Mouse (Mus musculus): ENCODE measurements around the gene Rnf128. TPM values are rescaled to one million over a fixed set of nuclear protein-coding genes. Genes with fewer than 3 reads are reported as not detected.
"Not testable (repeated sequence)": the region's sequence is repeated elsewhere in the genome, so short reads cannot be mapped to it uniquely, and the experiment has no call there.

Rnf128 gene
- total RNA-seq (2015; ENCODE audit: low replicate concordance): 2.9 TPM in 1 of 2 replicates, not detected in the other
- 1.7 TPM in 1 of 2 replicates, not detected in the other for total RNA-seq (2017; ENCODE audit: low replicate concordance)

DNA sequence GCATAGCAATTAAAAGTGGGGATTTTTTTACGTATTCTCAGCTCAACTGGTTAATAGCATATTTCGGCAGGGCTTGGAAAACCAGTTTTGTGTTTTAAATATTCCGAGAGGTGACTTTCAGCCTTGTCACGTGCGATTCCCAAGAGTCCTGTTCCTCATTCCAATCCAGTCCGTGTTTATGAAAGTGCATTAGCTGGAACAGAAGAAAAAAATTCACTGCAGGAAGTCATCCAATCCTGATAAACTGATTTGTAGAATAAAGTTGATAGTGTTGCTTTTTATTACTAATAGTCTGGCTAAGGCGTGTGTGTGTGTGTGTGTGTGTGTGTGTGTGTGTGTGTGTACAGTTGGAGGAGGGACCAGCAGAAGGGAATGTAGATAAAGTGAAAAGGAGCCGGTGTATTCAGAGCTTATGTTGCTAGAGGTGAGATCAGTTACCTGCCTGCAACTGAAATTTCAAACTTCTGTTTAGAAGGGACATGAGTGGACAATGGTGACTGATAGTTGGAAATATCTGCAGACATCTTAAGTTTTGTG is at the start of gene Rnf128:
Rnf128 (plus strand) TSS at position 392 of the 537 bp plus-strand sequence.
- no peak for ATAC-seq (replicated peaks; ENCODE audit: low FRiP score, poor library complexity, severe bottlenecking)

DNA sequence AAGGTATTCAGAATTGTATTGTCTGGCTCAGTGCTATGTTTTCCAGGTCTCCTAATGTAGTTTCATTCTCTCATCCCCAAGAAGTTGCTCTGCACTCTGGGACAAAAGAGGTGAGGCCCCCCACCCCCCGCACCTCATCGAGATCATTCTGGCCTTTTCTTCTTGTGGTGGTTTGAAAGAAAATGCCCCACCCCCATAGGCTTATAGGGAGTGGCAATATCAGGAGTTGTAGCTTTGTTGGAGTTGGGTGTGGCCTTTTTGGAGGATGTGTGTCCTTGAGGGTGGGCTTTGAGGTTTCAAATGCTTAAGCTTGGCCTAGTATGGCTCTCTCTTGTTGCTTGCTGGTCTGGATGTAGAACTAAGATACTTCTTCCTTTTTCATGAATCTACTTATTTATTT is 47.0 kb upstream of the Rnf128 start:
- ATAC-seq (replicated peaks; ENCODE audit: low FRiP score, poor library complexity, severe bottlenecking): no peak

DNA sequence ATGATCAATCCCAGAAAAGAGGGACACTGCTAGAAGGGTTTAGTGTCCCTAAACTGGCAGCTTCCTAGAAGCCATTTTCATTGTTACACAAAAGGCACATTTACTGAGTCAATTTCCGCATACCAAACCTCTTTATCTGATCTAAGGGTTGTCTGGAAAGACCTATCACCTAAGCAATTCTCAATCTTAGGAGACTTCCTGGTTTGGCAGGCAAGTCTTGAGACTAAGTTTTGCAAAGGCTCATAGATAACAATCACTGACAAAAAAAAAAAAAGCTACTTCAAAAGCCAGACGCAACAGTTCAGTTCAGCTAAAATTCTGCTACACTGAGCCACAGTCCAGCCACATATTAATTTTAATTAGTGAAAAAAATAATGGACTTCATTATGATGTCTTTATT is 43.9 kb upstream of the Rnf128 start:
- ATAC-seq (replicated peaks; ENCODE audit: low FRiP score, poor library complexity, severe bottlenecking): no peak

DNA sequence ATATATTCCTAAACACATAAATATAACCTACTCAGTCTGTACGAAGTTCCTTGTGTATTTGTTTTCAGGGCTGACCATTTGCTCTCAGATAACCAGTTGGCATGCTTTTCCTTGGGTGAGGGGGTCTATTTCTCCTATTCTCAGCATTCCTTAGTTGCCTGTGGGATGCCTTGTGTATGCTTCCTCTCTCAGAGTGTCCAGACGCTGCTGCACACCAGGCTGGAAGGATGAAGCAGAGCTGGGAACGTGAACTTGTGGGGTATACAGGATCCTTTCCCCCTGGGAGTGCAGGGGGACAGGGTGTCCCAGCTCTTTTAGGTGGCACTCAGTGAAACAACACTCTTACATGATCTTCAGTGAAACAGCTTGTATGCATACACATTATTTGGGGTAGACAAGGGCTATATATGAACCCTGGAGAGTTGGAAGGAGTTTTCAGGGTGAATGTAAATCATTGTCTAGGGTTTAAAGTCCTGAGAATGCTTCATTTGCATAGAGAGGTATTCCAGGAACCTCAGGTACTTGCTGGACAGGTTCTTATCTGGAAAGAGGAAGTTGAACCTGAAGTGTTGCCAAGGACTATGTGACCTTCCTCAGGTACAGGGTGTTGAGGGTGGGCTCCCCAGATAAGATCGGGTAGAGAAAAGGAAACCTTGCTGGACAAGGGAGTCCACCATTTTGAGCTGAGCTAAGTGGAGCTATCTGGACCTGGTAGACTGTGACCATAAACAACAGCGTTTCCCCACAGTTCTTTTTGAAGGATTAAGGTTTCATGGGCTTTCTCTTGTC is 38.6 kb upstream of the Rnf128 start:
- no peak for ATAC-seq (replicated peaks; ENCODE audit: low FRiP score, poor library complexity, severe bottlenecking)

DNA sequence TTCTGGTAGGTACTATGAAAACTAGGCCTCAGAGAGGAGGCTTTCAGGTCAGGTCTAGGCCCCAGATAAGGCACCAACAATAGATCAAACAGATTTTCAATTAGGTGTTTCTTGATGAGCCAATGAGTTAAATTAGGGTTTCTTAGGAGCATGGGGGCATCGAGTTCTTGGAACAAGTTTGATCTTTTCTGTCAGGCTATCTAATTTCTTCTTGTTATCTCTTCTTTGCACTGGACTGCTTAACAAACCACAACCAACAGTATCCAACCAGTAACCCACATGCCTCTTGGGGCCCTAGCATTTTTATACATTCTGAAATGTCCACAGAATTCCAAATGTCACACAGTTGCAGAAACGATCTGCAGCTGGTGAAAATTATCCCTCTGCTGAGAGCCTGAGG is 37.4 kb upstream of the Rnf128 start:
- no peak for ATAC-seq (replicated peaks; ENCODE audit: low FRiP score, poor library complexity, severe bottlenecking)

DNA sequence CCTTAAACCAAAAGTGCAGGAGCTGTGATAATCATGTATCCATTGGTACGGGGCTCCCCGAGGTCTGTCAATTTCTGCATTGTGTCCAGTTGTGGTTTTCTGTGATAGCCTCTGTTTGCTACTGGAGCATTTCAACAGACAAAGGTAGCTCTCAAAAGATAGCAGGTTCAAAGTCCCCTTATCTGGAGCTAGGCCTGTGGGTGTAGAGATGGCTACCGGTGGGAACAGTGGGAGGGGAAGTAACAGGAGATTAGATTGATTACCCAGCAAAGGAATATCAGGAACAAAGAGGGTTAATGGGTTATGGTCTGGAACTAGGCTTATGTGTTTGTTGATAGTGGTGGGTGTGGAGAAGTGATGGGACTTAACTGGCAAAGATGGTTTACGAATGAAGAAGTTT is 36.1 kb upstream of the Rnf128 start:
- no peak for ATAC-seq (replicated peaks; ENCODE audit: low FRiP score, poor library complexity, severe bottlenecking)

DNA sequence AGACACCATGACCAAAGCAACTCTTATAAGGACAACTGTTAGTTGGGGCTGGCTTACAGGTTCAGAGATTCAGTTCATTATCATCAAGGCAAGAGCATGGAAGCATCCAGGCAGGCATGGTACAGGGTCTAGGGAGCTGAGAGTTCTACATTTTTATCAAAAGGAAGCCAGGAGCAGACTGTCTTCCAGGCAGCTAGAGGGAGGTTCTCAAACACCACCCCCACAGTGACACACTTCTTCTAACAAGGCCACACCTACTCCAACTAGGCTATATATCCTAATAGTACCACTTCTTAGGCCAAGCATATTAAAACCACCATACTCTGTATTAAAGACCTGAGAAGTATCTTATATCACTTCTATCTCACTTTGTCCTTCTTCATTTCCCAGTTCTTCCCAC is 33.4 kb upstream of the Rnf128 start:
- ATAC-seq (replicated peaks; ENCODE audit: low FRiP score, poor library complexity, severe bottlenecking): no peak

DNA sequence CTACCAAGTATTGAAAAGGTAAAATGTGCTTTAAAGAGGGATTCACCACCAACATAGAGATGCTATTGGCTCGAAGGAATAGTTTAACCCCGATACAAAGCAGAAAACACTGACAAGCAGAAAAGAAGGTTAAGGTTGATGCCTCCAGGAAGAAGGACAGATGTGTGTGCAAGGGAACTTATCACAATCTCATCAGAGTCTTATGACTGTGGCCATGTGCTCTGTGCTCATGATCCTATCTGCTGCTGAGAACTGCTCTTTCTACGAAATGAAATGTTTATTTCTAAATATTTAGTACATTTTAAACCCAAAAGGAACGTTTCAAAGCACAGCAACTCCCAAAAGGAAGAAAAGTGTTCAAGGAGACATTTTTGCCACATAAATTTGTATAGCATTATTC is 30.8 kb upstream of the Rnf128 start:
- no peak for ATAC-seq (replicated peaks; ENCODE audit: low FRiP score, poor library complexity, severe bottlenecking)

DNA sequence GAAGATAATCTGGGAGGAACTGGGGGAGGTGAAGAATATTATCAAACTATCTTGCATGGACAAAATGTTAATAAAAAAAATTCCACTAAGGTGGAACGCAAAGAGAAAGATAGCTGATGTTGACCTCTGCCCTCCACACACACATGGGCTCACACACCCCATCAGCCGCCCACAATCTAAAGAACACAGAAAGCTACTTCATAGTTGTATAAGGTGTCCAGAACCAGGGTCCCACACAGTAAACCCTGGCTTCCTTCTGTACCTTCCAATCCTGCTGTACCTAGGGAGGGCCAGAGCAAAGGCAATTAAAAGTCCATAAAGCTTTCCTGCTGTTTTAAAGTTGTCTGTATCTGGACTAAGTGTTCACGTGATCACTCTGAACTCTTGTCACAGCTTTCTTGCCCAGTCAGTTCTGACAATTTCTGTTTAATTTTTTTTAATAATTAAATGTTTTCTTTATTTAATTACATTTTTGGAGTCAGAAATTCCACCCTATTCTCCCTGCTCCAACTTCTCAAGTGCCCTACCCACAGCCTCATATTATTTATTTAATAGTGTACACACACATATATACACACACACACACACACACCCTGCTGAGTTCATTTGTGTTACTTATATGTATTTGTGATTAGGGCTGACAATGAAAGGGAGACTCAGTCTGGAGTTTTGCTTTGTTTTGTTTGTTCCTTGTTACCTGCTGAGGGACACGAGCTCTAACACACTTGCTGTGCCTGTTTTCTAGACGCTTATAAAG is 25.3 kb upstream of the Rnf128 start:
- ATAC-seq (replicated peaks; ENCODE audit: low FRiP score, poor library complexity, severe bottlenecking): no peak

DNA sequence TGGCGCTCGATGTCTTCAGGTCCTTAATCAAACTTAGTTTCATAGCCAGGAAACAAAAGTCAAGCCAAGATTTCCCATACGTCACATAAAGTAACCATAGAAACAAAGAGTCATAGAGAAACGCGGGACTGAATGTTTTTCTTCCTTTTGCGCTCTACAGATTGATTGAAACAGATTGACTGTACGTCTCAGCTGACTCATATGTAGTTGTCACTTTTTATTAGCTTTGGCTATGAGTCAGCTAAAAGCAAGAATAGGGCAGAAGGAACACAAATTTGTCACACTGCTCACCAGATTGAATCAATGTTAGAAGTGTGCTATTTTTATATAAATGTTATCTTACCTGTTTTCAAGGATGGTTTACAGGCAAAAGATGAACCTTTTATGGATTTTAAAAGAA is 19.4 kb upstream of the Rnf128 start:
- ATAC-seq (replicated peaks; ENCODE audit: low FRiP score, poor library complexity, severe bottlenecking): no peak

DNA sequence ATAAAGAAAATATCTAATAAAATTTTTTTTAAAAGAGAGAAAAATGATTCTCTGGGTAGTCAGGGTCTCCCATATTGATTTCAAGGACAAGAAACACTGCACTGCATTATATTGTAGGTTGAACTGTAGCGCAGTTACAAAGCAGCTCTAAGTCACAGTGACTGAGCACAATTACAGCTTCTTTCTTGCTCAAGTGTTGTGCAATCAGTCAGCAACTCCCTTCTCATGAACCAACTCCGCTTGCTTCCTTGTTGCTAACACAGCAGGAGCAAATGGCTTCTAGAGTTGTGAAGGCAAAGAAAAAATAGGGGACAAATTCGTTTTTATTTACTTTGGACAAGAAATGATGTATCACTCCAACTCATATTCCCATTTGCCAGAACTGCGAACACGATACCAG is 12.7 kb upstream of the Rnf128 start:
- ATAC-seq (replicated peaks; ENCODE audit: low FRiP score, poor library complexity, severe bottlenecking): no peak

DNA sequence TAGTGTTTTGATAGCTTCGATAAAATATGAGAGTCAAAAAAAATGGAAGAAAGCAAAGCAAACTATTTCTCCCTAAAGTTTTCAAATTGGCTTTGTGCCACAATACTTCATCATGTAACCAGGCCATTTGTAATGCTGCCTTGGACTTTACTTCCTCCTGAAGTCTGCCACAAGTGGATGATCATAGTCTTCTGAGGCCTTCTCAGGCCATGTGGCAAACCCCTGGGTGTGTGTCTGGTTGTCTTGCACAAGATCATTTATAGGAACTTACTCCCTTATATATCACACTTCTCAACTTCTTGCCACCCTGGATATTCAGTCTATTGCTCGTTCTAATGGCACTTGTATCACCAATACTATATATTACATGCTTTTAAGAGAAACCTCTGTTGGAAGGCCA is 11.0 kb upstream of the Rnf128 start:
- ATAC-seq (replicated peaks; ENCODE audit: low FRiP score, poor library complexity, severe bottlenecking): no peak

DNA sequence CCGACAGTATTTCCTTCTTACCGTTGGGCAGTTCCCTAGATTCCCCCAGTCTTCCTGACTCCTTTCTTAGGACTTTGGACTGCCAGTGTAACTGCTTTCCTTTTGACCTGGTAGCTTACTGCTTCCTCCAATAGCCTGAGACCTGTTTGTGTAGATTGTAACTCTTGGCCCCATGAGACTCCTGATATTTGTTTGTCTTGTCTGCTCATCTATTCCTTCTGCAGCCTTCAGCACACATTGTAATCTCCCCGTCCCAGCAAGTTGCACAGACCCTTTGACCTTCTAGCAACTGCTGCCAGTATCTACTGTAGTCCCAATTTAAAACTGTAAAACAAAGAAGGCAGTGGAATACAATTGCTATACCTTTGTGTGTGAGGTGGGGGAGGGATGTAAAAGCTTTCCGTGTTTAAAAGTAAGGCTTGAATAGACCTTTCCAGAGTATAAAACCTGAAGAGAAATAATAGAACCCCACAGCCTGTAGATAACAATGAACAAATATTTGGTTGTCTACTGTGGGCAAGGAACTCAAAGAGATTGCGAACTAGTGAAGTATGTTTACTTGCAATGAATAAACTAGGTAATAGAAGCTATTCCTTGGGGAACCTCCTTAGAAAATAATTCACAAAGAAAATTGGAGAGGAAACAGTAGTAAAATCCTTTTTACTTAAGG is 726 bp upstream of the Rnf128 start:
- ATAC-seq (replicated peaks; ENCODE audit: low FRiP score, poor library complexity, severe bottlenecking): no peak

DNA sequence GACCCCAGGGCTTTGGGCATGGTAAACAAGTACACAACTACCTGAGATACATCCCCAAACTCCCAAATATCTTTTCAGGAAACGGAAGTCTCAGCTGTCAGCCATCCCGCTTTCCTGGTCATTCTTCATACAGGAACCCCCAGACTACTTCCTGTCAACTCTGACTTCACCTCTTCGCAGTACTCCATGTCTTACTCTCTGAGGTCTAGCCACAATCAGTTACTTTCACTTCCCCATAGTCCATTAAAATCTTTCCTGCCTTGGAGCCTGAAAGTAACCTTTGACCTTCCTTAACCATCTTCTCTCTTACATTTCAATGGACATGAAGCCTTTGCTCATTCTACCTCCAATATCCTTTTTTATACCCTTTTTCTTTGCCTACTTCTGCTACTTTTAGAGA is 6.9 kb downstream of the Rnf128 start:
- ATAC-seq (replicated peaks; ENCODE audit: low FRiP score, poor library complexity, severe bottlenecking): no peak

DNA sequence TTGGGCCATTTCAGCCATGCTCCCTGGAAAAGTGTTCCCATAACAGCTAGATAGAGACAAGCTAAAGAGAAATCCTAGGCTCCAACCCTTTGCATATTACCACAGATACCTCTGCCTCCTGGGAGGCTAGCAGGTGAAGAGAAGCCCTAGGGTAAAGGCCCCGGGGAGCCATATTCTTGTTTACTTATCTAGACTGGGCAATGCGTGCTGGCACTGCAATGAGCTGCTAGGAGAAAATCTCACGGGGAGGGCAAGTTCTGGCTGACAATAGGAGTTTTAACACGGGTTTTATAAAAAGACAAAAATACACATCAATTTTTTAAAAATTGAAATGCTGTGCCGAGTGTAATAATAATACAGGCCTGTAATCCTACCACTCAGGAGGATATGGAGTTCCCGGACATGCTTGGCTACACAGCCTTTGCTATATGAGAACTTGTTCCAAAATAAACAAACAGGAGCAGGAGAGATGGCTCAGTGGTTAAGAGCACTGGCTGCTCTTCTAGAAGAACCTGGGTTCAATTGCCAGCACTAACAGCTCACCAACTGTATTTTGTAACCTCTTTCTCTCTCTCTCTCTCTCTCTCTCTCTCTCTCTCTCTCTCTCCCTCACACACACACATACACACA is 15.6 kb downstream of the Rnf128 start:
- no peak for ATAC-seq (replicated peaks; ENCODE audit: low FRiP score, poor library complexity, severe bottlenecking)

DNA sequence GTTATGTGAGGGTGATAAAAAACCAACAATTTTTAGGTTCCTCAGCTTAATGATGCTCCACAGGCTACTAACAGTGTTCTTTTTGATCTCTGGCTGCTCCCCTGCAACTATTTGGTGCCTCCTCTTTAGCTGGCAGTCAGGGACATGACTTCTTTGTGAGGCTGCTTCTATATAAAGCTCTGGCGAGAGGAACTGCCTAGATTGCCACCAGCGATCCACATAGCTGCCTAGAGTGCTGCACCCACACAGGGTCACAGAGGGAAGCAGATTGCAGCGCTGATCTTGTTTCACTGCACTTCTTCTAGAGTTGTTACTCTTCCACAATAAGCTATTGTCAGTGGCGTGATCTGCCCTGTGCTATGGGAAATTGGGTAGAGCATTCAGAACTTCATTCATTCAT is 20.5 kb downstream of the Rnf128 start:
- no peak for ATAC-seq (replicated peaks; ENCODE audit: low FRiP score, poor library complexity, severe bottlenecking)

DNA sequence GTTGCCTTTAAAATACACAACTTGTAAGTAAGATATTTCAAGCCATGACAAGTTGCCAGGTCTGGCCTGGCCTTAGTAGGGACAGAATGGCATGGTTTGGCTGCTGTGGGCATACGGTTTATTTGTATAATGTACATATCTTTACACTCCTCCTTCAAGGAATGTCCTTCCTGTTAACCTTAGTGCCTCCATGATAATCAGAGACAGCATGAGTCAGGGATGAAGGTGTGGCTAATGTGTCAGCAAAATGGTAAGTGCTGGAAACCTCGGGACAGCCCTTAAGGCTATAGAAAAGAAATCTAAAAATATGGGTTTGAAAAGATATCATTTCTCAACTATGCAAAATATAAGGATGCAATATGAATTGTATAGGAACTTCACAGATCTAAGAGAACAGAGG is 23.6 kb downstream of the Rnf128 start:
- ATAC-seq (replicated peaks; ENCODE audit: low FRiP score, poor library complexity, severe bottlenecking): not testable (repeated sequence)

DNA sequence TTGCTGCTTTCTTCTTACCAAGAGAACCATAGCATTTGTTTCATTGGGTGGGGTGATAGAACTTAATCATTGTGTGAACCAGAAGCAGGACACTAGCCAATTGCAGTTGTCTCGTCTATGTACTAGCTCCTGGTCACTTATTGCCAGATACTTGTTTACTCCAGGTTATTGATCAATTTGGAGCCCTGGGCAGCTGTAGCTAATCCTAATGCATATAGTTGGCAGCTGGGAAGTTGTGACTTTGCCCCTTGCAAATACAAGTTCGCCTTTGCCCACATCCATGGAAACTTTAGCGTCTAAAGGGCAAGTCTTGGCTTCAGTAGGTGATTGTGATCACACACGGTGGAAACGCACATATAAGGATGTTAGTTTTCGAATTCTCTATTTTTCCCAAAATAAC is 33.3 kb downstream of the Rnf128 start:
- no peak for ATAC-seq (replicated peaks; ENCODE audit: low FRiP score, poor library complexity, severe bottlenecking)

DNA sequence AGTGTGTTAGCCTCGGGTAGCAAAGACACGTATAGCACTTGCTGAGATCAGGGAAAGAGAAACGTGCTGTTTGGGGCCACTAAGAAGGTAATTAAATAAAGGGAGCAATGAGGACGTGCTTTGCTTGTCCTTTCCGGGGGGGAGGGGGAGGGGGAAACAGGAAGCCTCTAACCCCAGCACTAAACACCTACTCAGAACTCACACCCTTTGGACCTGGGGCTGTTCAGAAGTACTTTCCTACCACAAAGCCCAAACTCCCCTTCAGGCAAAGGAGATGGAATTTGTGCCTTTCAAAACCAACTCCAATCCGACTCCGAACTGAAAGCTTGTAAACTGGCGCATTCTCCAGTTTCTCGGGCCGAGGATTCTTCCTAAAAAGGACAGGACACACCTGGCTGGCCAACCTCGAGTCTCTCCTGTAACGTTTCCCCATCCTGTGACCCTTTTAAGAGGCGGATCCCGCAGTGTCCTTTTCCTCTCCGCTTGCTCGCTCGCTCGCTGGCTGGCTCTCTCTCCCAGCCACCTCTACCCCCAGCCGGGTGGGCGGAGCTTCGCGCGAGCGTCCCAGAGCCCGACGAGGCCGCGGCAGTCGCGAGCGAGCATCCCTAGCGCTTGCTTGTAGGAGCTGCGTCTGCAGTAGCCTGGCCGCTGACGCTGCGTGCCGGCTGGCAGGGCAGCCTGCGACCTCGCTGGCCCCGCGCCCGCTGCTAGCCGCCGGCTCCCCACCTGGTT is 47.1 kb downstream of the Rnf128 start:
- ATAC-seq (replicated peaks; ENCODE audit: low FRiP score, poor library complexity, severe bottlenecking): peak; percentile 94
